Comparison of ENCODE assay signal across 15 mouse cellular contexts in genomic region chr2:159004417-159004816, GRCm38 (mm10).
DNase-seq lines count a peak whose midpoint lies in the region; ATAC-seq and TF ChIP-seq lines count a peak whose summit lies in the region.
"Had no signal": no experiment of that assay in that cellular context is flagged by ENCODE, and none has a peak within 500 bp of the region (broad histone marks: within the 10 kb centered on the region; RNA-seq: fewer than 3 reads in every experiment).

No protein-coding gene starts in this region.

- H3K4me2 ChIP-seq in heart, embryonic 11.5 days = no peak overlapping the region
- H3K4me2 ChIP-seq in forebrain, postnatal 0 days (ENCODE audit: low read depth) = no peak overlapping the region
- H3K4me2 ChIP-seq: embryonic facial prominence, embryonic 15.5 days; intestine, embryonic 15.5 days; neural tube, embryonic 12.5 days had no signal

- DNase-seq in heart, postnatal 4 days = peak; percentile 6
- DNase-seq in brain, adult 2 months (ENCODE audit: low read depth, low spot score) = peak; percentile 39
- DNase-seq in forebrain, postnatal 0 days = peak; percentile 74
- DNase-seq in midbrain, embryonic 10.5 days (ENCODE audit: low spot score) = no peak
- DNase-seq in liver = no peak
- no peak for DNase-seq in lung, adult 18-20 months
- DNase-seq in adrenal gland, postnatal 10 days = no peak
- DNase-seq: adrenal gland, postnatal 14 days; cerebellum, adult 2 months; gastrocnemius, adult 2 months; thymus, postnatal 25 days had no signal

- no peaks in the 10 kb centered on the region; the same call in 1 of the 2 replicates for H3K36me3 ChIP-seq in heart, embryonic 11.5 days (ENCODE audit: control insufficient read depth, insufficient read depth, low read length)
- H3K36me3 ChIP-seq in forebrain, postnatal 0 days (ENCODE audit: insufficient read depth) = no peaks in the 10 kb centered on the region
- H3K36me3 ChIP-seq in midbrain, embryonic 10.5 days = no peaks in the 10 kb centered on the region
- H3K36me3 ChIP-seq: embryonic facial prominence, embryonic 15.5 days; intestine, embryonic 15.5 days; neural tube, embryonic 12.5 days had no signal

- no peak overlapping the region for H3K4me3 ChIP-seq in heart, embryonic 11.5 days (ENCODE audit: low read depth, low read length)
- H3K4me3 ChIP-seq in forebrain, postnatal 0 days (ENCODE audit: low read depth, low read length) = no peak overlapping the region
- no peak overlapping the region for H3K4me3 ChIP-seq in midbrain, embryonic 10.5 days
- H3K4me3 ChIP-seq: embryonic facial prominence, embryonic 15.5 days; gastrocnemius, adult 2 months; intestine, embryonic 15.5 days; neural tube, embryonic 12.5 days had no signal

- no peaks in the 10 kb centered on the region for H3K9me3 ChIP-seq in heart, embryonic 11.5 days (replicated peaks; ENCODE audit: control insufficient read depth, low read length)
- H3K9me3 ChIP-seq in forebrain, postnatal 0 days (ENCODE audit: low read length) = no peaks in the 10 kb centered on the region
- H3K9me3 ChIP-seq in midbrain, embryonic 10.5 days (replicated peaks) = no peaks in the 10 kb centered on the region
- H3K9me3 ChIP-seq: embryonic facial prominence, embryonic 15.5 days; intestine, embryonic 15.5 days; neural tube, embryonic 12.5 days had no signal

- H3K27me3 ChIP-seq in heart, embryonic 11.5 days (ENCODE audit: control insufficient read depth, insufficient read depth, low read length) = no peaks in the 10 kb centered on the region
- no peaks in the 10 kb centered on the region for H3K27me3 ChIP-seq in forebrain, postnatal 0 days (ENCODE audit: insufficient read depth, low read length)
- H3K27me3 ChIP-seq in midbrain, embryonic 10.5 days (ENCODE audit: low read depth, poor library complexity, severe bottlenecking) = no peaks in the 10 kb centered on the region; the same call in 1 of the 2 replicates
- H3K27me3 ChIP-seq: embryonic facial prominence, embryonic 15.5 days had no signal

- H3K4me1 ChIP-seq in heart, embryonic 11.5 days (ENCODE audit: control insufficient read depth, insufficient read depth, low read length) = no peaks in the 10 kb centered on the region
- peaks cover 3% of the 10 kb centered on the region for H3K4me1 ChIP-seq in forebrain, postnatal 0 days (ENCODE audit: insufficient read depth)
- peaks cover 25% of the 10 kb centered on the region for H3K4me1 ChIP-seq in midbrain, embryonic 10.5 days
- H3K4me1 ChIP-seq: intestine, embryonic 15.5 days had no signal

- no peak overlapping the region for H3K27ac ChIP-seq in heart, embryonic 11.5 days (ENCODE audit: low read depth, low read length)
- H3K27ac ChIP-seq in forebrain, postnatal 0 days (ENCODE audit: low read depth, low read length) = peak overlapping the region; percentile 57
- H3K27ac ChIP-seq in midbrain, embryonic 10.5 days (replicated peaks) = peak overlapping the region; percentile 38; the same call in 1 of the 2 replicates
- H3K27ac ChIP-seq: embryonic facial prominence, embryonic 15.5 days; gastrocnemius, adult 2 months; intestine, embryonic 15.5 days; neural tube, embryonic 12.5 days had no signal

- H3K9ac ChIP-seq in heart, embryonic 11.5 days (ENCODE audit: low read depth, low read length) = no peak overlapping the region
- no peak overlapping the region for H3K9ac ChIP-seq in forebrain, postnatal 0 days
- H3K9ac ChIP-seq: embryonic facial prominence, embryonic 15.5 days; intestine, embryonic 15.5 days; neural tube, embryonic 12.5 days had no signal

- ATAC-seq in heart, embryonic 11.5 days (replicated peaks; ENCODE audit: insufficient number of reproducible peaks, low FRiP score, low TSS enrichment) = no peak
- peak; percentile 66 for ATAC-seq in forebrain, postnatal 0 days
- ATAC-seq: intestine, embryonic 15.5 days had no signal

- 58% methylated on average over 9 of the region's 9 CpGs for WGBS in heart, embryonic 11.5 days (ENCODE audit: insufficient replicate concordance)
- 23% methylated on average over 9 of the region's 9 CpGs for WGBS in forebrain, postnatal 0 days
- 81% methylated on average over 9 of the region's 9 CpGs for WGBS in midbrain, embryonic 10.5 days

- peak; percentile 50 for TF ChIP-seq CTCF in forebrain, postnatal 0 days (IDR thresholded peaks at IDR 0.05; ENCODE audit: low read depth)

Comparison
In these comparisons a context has a peak if more than half of its experiments do, and no peak if none do; other contexts are left out.
1. DNase-seq: peak in heart, postnatal 4 days (single experiment), brain, adult 2 months (single experiment) and forebrain, postnatal 0 days (single experiment); none in midbrain, embryonic 10.5 days (single experiment), liver (single experiment), lung, adult 18-20 months (0 of 2) and adrenal gland, postnatal 10 days (single experiment).